In the genomic region with DNA sequence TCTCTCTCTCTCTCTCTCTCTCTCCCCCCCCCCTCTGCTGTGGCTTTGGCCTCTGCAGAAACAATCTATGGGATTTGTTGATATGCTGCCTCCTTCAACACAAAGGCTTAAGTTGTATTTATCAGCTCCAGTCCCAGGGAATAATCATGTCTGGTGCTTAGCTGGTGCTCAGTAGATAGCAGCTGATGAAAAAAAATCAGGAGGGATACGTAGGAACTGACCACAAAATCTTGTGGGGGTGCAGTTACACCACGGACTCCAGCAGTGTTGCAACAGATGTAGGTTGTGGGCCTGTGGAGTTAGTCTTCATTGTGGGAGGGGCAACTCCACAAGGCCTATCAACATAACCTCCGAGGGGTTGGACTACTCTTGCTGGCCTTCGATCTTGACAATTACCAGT, we compare ENCODE assay signal across 29 mouse cellular contexts. TPM values are rescaled to one million over a fixed set of nuclear protein-coding genes. Genes with fewer than 3 reads are reported as not detected.
DNase-seq lines count a peak whose midpoint lies in the region; ATAC-seq and TF ChIP-seq lines count a peak whose summit lies in the region.
"Had no signal": no experiment of that assay in that cellular context is flagged by ENCODE, and none has a peak within 500 bp of the region (broad histone marks: within the 10 kb centered on the region; RNA-seq: fewer than 3 reads in every experiment).

No protein-coding gene starts in this region.

- no peak overlapping the region for H3K4me2 ChIP-seq in liver, embryonic 13.5 days
- no peak overlapping the region for H3K4me2 ChIP-seq in liver, postnatal 0 days (ENCODE audit: low read depth, low read length)
- H3K4me2 ChIP-seq: forebrain, embryonic 13.5 days; heart, embryonic 13.5 days; hindbrain, embryonic 13.5 days had no signal

- TF ChIP-seq CTCF in liver, postnatal 0 days (IDR thresholded peaks at IDR 0.05; ENCODE audit: low read depth), result no peak

- H3K9ac ChIP-seq in liver, embryonic 13.5 days, result no peak overlapping the region
- no peak overlapping the region for H3K9ac ChIP-seq in liver, postnatal 0 days (replicated peaks)
- H3K9ac ChIP-seq: forebrain, embryonic 13.5 days; forebrain, postnatal 0 days; heart, embryonic 13.5 days; hindbrain, embryonic 13.5 days had no signal

- H3K4me3 ChIP-seq in liver, embryonic 13.5 days (replicated peaks), result no peak overlapping the region
- H3K4me3 ChIP-seq in liver, postnatal 0 days (ENCODE audit: low read depth, low read length), result no peak overlapping the region
- H3K4me3 ChIP-seq: embryonic facial prominence, embryonic 10.5 days; forebrain, embryonic 13.5 days; heart, embryonic 13.5 days; hindbrain, embryonic 13.5 days had no signal

- H3K36me3 ChIP-seq in liver, embryonic 13.5 days, result no peaks in the 10 kb centered on the region
- H3K36me3 ChIP-seq in liver, postnatal 0 days (replicated peaks; ENCODE audit: insufficient read depth, low read length), result 0 out of 2 replicates have a peak, but pooled peaks cover 3% of the 10 kb centered on the region
- H3K36me3 ChIP-seq: embryonic facial prominence, embryonic 10.5 days; G1E; heart, embryonic 13.5 days; hindbrain, embryonic 13.5 days had no signal

- H3K27ac ChIP-seq in liver, embryonic 13.5 days, result no peak overlapping the region
- no peak overlapping the region for H3K27ac ChIP-seq in liver, postnatal 0 days (ENCODE audit: low read depth)
- H3K27ac ChIP-seq: embryonic facial prominence, embryonic 10.5 days; forebrain, embryonic 13.5 days; heart, embryonic 13.5 days; hindbrain, embryonic 13.5 days; hindbrain, postnatal 0 days had no signal

- peaks cover 36% of the 10 kb centered on the region for H3K4me1 ChIP-seq in liver, embryonic 13.5 days (replicated peaks)
- H3K4me1 ChIP-seq in liver, postnatal 0 days (ENCODE audit: insufficient read depth), result 0 out of 2 replicates have a peak, but pooled peaks cover 2% of the 10 kb centered on the region
- H3K4me1 ChIP-seq: forebrain, embryonic 13.5 days; heart, embryonic 13.5 days; hindbrain, embryonic 13.5 days had no signal

- 0 out of 2 replicates have a peak, but pooled peaks have one; percentile 14 for TF ChIP-seq EP300 in liver, postnatal 0 days (IDR thresholded peaks at IDR 0.05; ENCODE audit: low read depth)

- no peak for DNase-seq in liver, embryonic 13.5 days
- no peak for DNase-seq in liver, postnatal 0 days
- no peak for DNase-seq in T-cell, adult 2 months (ENCODE audit: low spot score)
- no peak for DNase-seq in heart, postnatal 14 days
- DNase-seq in spleen, postnatal 14 days (ENCODE audit: low spot score in 2 of 2), result no peak
- no peak for DNase-seq in kidney, adult 11 months
- DNase-seq: adrenal gland, adult 2 months; adrenal gland, postnatal 25 days; B cell, adult 2 months; cerebellum, adult 18-20 months; cerebellum, adult 9-11 months; cerebellum, postnatal 36 days; forebrain, postnatal 0 days; gastrocnemius, postnatal 14 days; heart, postnatal 4 days had no signal

- ATAC-seq in granulocyte monocyte progenitor cell, adult 5-6 weeks (replicated peaks; ENCODE audit: poor library complexity, severe bottlenecking), result peak; percentile 80
- peak; percentile 69 for ATAC-seq in liver, embryonic 13.5 days (ENCODE audit: low read depth)
- peak; percentile 39 for ATAC-seq in liver, postnatal 0 days
- ATAC-seq: activated CD4-positive, CD25-positive, alpha-beta regulatory T cell, adult 4 months; CD4-positive, CD25-positive, alpha-beta regulatory T cell, adult 4 months; forebrain, embryonic 13.5 days; forebrain, postnatal 0 days; hindbrain, postnatal 0 days had no signal

- H3K27me3 ChIP-seq in liver, embryonic 13.5 days, result no peaks in the 10 kb centered on the region
- no peaks in the 10 kb centered on the region for H3K27me3 ChIP-seq in liver, postnatal 0 days (ENCODE audit: insufficient read depth, low read length)

- intact Hi-C loops in heart, postnatal 14 days (cut with DNase I), result no loop called here

- WGBS in liver, embryonic 13.5 days (ENCODE audit: insufficient replicate concordance), result 22% methylated on average over 4 of the region's 4 CpGs
- 20% methylated on average over 4 of the region's 4 CpGs for WGBS in liver, postnatal 0 days (ENCODE audit: insufficient replicate concordance)

- no peaks in the 10 kb centered on the region for H3K9me3 ChIP-seq in liver, embryonic 13.5 days (replicated peaks)
- no peaks in the 10 kb centered on the region for H3K9me3 ChIP-seq in liver, postnatal 0 days (ENCODE audit: low read length)
- H3K9me3 ChIP-seq: embryonic facial prominence, embryonic 10.5 days; forebrain, embryonic 13.5 days; G1E; heart, embryonic 13.5 days; hindbrain, embryonic 13.5 days had no signal

RNA-seq across cellular contexts. Expression of a gene that starts 8.6 kb away (rescaled TPM):
- not detected in 2 replicates for total RNA-seq in granulocyte monocyte progenitor cell, adult 5-6 weeks (2014; fragmentation: Nextera tagmentation)
- total RNA-seq in granulocyte monocyte progenitor cell, adult 5-6 weeks (2017), result not detected in 2 replicates
- 5.8 and 7.3 TPM in 2 replicates for polyA plus RNA-seq in liver, embryonic 13.5 days (2015; fragmentation: Nextera tagmentation; extraction: Ambion mirVana)
- polyA plus RNA-seq in liver, postnatal 0 days (2015; fragmentation: Nextera tagmentation; extraction: Ambion mirVana), result 104 and 135 TPM in 2 replicates
- total RNA-seq in heart, postnatal 14 days (2021), result under 1 TPM; 0.10 to 0.14 TPM
- total RNA-seq: G1E; heart, adult 8-10 months had no signal
- polyA plus RNA-seq: G1E had no signal

RNA-seq across cellular contexts. Expression of a gene that starts 19.8 kb away (rescaled TPM):
- not detected in 2 replicates for total RNA-seq in granulocyte monocyte progenitor cell, adult 5-6 weeks (2014; fragmentation: Nextera tagmentation)
- not detected in 2 replicates for total RNA-seq in granulocyte monocyte progenitor cell, adult 5-6 weeks (2017)
- polyA plus RNA-seq in liver, embryonic 13.5 days (2015; fragmentation: Nextera tagmentation; extraction: Ambion mirVana), result not detected in 2 replicates
- polyA plus RNA-seq in liver, postnatal 0 days (2015; fragmentation: Nextera tagmentation; extraction: Ambion mirVana), result not detected in 2 replicates
- total RNA-seq in heart, postnatal 14 days (2021), result not detected
- total RNA-seq: adrenal gland, adult 2 months; adrenal gland, postnatal 25 days; G1E; gastrocnemius, adult 18-20 months; gastrocnemius, postnatal 14 days; heart, adult 8-10 months; heart, postnatal 4 days; hindbrain, postnatal 0 days had no signal
- polyA plus RNA-seq: activated CD4-positive, CD25-positive, alpha-beta regulatory T cell, adult 4 months; adrenal gland, adult 2 months; embryonic facial prominence, embryonic 10.5 days; embryonic facial prominence, embryonic 14.5 days; forebrain, embryonic 13.5 days; forebrain, postnatal 0 days; G1E; gonadal fat pad, adult 2 months; heart, embryonic 13.5 days; heart, postnatal 0 days; hindbrain, embryonic 13.5 days; hindbrain, postnatal 0 days had no signal

RNA-seq across cellular contexts. Expression of a gene that starts 37.6 kb away (rescaled TPM):
- not detected in 2 replicates for total RNA-seq in granulocyte monocyte progenitor cell, adult 5-6 weeks (2014; fragmentation: Nextera tagmentation)
- total RNA-seq in granulocyte monocyte progenitor cell, adult 5-6 weeks (2017), result not detected in 2 replicates
- 0.13 and 0.27 TPM in 2 replicates for polyA plus RNA-seq in liver, embryonic 13.5 days (2015; fragmentation: Nextera tagmentation; extraction: Ambion mirVana)
- polyA plus RNA-seq in liver, postnatal 0 days (2015; fragmentation: Nextera tagmentation; extraction: Ambion mirVana), result 0.11 TPM in 1 of 2 replicates, not detected in the other
- not detected for total RNA-seq in heart, postnatal 14 days (2021)
- total RNA-seq: adrenal gland, adult 2 months; adrenal gland, postnatal 25 days; gastrocnemius, adult 18-20 months; gastrocnemius, postnatal 14 days; heart, adult 8-10 months; heart, postnatal 4 days had no signal
- polyA plus RNA-seq: activated CD4-positive, CD25-positive, alpha-beta regulatory T cell, adult 4 months; adrenal gland, adult 2 months; G1E; heart, postnatal 0 days had no signal

RNA-seq across cellular contexts. Expression of a gene that starts 38.0 kb away (rescaled TPM):
- not detected in 2 replicates for total RNA-seq in granulocyte monocyte progenitor cell, adult 5-6 weeks (2014; fragmentation: Nextera tagmentation)
- not detected in 2 replicates for total RNA-seq in granulocyte monocyte progenitor cell, adult 5-6 weeks (2017)
- polyA plus RNA-seq in liver, embryonic 13.5 days (2015; fragmentation: Nextera tagmentation; extraction: Ambion mirVana), result 0.08 and 0.14 TPM in 2 replicates
- polyA plus RNA-seq in liver, postnatal 0 days (2015; fragmentation: Nextera tagmentation; extraction: Ambion mirVana), result 0.07 TPM in 1 of 2 replicates, not detected in the other
- 10 to 100 TPM; 19.2 to 21.5 TPM for total RNA-seq in heart, postnatal 14 days (2021)
- total RNA-seq: adrenal gland, adult 2 months; adrenal gland, postnatal 25 days; G1E; gastrocnemius, adult 18-20 months had no signal
- polyA plus RNA-seq: activated CD4-positive, CD25-positive, alpha-beta regulatory T cell, adult 4 months; CD4-positive, CD25-positive, alpha-beta regulatory T cell, adult 4 months; forebrain, embryonic 13.5 days; G1E had no signal
